Mouse (Mus musculus) splenic B cell, adult 2 months (primary cell): ENCODE measurements at regions not wholly inside any gene's neighbourhood (a gene's known extent, or its start where the extent isn't known, plus 50 kb on each side); places are given as distances from the start of the nearest gene placed in this dataset.

ENCODE experiments used
- DNase-seq: peaks from one replicate; pipeline ENCODE4 v3.0.0-alpha.2; 2011; ENCODE audit warnings: low read depth, low spot score
- H3K27me3 ChIP-seq: 2 replicates; pipeline ENCODE4 v1.6.1; 2012; ENCODE audit warnings: mild to moderate bottlenecking, low read length, moderate library complexity, mixed read lengths; ENCODE audit not compliant: control insufficient read depth, poor library complexity, insufficient read depth, severe bottlenecking
- H3K36me3 ChIP-seq: 2 replicates; pipeline ENCODE4 v1.6.1; 2012; ENCODE audit warnings: mild to moderate bottlenecking, low read length, moderate library complexity, mixed read lengths; ENCODE audit not compliant: control insufficient read depth, poor library complexity, insufficient read depth, severe bottlenecking

DNA sequence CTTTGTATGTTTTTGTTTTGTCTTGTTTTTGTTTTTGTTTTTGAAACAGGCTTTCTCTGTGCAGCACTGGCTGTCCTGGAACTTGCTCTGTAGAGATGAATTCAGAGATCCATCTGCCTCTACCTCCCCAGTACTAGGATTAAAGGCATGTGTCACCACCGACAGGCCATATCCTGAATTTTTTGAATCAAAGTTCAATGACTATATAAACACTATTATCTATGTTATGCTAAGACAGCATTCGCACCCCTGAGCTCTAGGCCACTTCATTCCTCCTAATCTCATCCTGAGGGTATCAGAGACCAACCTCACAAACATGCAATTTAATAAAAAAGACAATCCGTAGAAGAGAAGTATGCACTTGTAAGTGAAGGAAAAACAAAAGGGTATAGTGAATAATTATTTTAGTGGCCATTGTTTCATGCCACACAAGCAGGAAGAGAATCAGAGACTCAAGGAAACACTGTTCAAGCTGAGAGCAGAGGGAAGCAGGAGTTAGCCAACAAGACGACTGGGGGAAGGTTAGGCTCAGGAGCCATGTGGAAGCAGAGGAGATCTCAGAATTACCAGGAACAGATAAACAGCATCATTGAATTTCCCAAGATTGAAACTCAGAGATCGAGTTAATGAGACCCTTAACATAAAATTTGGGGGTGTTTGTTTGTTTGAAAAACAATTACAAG, 101.2 kb upstream of the Cited2 start:
- no peaks in the 10 kb centered on the region for H3K36me3 ChIP-seq
- no peak for DNase-seq

DNA sequence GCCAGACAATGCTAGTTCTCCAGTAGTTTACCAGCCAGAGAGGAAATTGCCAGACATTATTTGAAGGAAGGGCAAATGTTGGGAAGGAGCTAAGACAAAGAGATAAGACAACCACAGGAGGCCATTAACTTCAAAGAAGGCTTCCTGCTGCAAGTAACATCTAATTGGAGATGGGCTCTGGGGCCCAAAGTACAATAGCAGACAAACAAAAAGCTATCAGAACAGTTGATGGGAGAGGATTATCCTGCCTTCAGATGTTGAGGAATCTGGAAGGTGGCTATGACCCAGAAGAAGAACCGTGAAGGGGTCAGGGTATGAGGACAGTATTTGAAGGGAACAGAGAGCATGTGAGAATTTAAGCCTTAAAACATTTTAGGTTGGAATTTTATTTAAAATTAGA, 100.2 kb upstream of the Cited2 start:
- no peaks in the 10 kb centered on the region for H3K36me3 ChIP-seq
- no peak for DNase-seq
- no peaks in the 10 kb centered on the region for H3K27me3 ChIP-seq

More for the DNA sequence above, 101.2 kb upstream of the Cited2 start:
- H3K27me3 ChIP-seq = no peaks in the 10 kb centered on the region

DNA sequence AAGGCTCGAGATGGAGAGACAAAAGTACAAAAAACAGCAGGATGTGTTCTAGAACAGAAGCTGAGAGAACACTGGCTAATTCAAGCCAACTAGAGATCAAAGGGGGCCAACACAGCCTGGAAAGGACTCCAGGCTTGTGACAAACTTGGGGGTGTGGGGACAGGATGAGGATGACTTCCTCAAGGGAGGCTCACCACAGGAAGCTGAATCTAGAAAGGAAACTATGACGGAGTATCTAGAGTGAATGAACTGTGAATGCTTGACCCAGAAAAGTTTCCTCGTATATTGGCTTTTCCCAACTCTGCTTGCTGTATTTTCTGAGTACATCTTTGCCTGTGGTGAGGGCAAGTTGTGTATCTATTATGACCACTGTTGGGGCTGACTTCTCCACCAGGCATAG, 93.3 kb upstream of the Cited2 start:
- Histone ChIP-seq H3K27me3 (no peaks in the 10 kb centered on the region), H3K36me3 (no peaks in the 10 kb centered on the region)
- peak; percentile 28 for DNase-seq

DNA sequence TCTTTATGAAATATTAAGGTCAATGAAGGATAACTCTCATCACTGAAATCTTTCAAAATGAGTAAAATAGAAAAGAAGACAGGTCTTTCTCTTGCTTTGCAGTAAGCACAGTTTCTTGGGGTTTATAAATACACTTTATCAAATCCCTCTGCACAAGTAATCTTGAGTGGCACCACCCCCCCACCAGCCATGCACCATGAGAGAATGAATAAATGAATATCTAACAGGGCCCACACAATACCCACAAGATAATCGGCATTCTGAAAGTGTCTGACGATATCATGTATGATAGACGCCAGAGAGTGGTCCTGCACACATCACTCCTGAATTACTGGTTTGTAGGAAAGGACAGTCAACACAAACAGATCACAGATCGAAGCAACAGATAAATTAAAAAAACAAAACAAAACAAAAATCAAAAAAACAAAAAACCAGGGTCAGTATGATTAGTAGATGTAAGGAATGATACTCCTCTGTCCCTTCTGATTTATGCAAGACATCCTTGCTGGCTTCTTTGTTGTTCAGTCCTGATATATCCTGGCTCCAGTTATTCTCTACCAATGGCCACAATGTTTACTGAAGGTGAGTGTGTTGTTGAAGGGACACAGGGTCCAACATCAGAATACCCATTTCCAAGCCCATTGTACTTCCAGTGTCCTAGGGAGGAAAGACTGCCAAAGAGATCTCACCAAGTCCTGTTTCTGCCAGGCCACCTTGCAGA, 92.0 kb upstream of the Cited2 start:
- no peaks in the 10 kb centered on the region for H3K36me3 ChIP-seq
- no peaks in the 10 kb centered on the region for H3K27me3 ChIP-seq
- DNase-seq = no peak

DNA sequence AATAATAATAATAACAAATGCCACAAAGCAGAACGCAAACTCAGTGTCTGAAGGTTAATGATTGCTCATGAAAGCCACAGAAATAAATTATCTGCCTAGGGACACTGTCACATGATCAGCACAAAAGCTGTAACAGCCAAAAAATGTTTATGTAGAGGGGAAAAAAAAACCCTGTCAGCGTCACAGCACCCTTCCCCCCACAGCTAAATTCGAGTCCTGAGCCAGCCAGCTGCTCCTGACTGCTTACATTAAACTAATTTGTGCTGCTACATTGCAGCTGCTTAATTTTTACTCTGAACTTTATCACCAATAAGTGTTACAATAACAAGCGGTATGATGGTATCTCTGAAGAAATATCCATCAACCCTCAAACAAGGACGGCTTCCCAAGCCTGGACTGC, 91.2 kb upstream of the Cited2 start:
- no peak for DNase-seq
- no peaks in the 10 kb centered on the region for H3K36me3 ChIP-seq
- no peaks in the 10 kb centered on the region for H3K27me3 ChIP-seq

DNA sequence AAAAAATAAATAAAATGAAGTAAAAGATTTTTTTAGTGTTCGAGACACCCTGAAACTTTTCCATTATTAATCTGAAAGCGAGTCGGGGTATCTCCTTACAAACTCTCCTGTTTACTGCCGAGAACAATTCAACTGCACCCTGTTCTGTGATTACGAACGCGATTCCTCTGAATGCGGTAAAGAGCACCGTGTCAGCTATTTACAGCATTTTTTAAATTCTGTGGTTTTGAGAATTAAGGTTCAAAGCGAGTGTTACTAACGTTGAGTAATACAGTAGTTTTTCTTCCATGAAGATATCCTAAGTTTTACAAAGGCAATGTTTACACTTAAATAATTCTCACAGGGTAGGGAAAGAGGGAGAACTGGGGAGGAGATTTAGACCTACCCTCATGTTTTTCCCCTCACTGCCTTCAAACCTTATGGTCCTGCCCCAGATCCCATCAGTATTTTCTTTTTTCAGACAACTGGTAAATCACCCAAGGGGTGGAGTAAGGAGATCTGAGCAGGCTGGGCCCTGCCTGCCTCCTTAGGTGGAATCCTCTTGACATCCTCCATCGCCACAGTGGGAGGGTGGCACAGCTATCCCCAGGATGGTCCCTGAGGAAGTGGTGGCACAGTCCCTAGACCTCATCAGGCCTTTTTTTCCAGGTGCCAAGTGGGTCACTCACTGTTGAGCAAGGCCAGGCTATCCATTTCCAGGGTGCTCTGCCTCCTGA, 89.9 kb upstream of the Cited2 start:
- no peaks in the 10 kb centered on the region for H3K27me3 ChIP-seq
- no peak for DNase-seq
- H3K36me3 ChIP-seq = no peaks in the 10 kb centered on the region

DNA sequence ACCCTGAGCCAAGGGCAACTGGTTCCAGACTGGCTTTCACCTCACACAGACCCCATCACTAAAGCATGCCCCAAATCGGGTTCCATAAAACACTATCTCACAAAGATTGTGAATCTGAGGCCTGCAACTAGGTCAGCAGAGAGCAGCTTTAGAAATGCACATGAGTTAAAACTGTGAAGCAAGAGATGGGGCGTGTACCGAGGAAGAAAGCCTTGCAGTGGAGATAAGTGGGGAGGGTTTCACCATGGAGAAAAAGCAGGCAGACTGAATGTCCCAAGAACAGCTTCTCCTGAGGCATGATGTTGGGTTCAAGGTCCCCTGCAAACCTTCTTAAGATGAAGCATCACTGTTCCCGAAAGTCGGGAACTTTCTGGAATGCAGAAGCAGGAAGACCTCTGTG, 77.7 kb upstream of the Cited2 start:
- no peaks in the 10 kb centered on the region for H3K27me3 ChIP-seq
- no peaks in the 10 kb centered on the region for H3K36me3 ChIP-seq
- DNase-seq = no peak

DNA sequence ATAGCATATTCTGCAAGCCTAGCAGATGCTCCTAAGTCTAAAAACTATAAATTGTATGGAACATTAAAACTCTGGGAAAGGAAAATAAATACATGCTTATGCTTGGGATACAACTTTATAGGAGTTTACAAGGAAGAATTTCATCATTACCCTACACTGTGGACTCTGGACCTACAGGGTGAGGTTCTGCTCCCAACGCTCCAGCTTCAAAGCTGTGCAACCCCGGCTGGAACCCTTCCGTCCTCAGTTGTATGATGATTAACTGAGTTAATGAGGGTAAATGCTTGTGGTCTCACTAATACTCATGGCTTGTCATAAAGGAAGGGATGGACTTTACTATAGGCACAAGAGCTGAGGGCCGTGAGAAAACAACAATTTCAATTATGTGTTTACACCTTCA, 76.6 kb upstream of the Cited2 start:
- Histone ChIP-seq H3K27me3 (no peaks in the 10 kb centered on the region), H3K36me3 (no peaks in the 10 kb centered on the region)
- DNase-seq = no peak

DNA sequence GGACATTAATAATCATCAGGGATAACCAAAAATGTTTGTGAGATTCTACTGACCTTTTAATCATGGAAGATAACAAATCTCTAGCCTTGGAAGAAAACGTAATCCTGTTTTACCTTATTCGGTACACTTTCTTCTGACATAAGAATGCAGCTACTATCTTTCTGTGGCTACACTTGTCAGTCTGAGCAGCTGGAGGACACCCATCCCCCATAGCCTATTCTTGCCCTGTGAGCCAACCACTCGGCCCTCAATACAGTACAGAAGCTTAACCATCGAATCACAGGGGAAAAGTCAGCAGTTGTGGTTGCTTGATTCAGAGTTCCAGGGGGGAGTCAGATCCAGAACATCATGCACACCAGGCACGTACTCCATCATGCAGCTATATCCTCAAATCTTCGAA, 74.9 kb upstream of the Cited2 start:
- H3K36me3 ChIP-seq = no peaks in the 10 kb centered on the region
- no peaks in the 10 kb centered on the region for H3K27me3 ChIP-seq
- DNase-seq = no peak

DNA sequence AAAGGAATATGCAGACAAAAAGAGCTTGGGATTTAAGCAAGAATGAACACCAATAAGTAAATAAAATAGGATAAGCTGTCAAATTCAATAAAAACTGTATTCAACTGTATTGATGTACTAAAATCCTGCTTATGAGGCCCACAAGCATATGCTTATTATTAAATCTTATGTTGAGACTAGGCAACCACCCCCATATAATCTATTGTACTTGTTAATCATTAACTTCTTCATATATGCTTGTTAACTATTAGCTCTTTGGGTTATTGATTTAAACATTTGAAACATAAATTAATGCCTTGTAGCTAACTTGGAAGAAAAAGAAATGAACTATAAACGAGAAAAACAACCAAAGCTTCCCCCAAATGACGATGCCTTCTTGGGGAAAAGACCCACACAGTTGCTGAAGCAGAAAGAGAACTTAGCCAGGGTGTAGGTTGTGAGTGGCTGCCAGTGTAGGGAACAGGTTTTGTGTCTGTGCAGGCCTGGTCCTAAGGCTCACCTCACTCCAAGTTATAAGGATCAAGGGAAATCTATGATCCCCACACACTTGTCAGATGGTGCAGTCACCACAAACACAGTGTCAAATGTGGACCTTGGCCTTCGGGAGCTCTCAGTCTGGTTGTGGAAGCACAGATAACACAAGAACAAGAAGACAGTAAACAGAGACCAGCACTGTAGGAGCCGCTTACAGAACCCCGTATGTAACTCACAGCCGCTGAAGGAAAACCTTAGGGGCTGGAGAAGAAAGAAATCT, 71.8 kb upstream of the Cited2 start:
- Histone ChIP-seq H3K27me3 (no peaks in the 10 kb centered on the region), H3K36me3 (no peaks in the 10 kb centered on the region)
- DNase-seq = no peak

DNA sequence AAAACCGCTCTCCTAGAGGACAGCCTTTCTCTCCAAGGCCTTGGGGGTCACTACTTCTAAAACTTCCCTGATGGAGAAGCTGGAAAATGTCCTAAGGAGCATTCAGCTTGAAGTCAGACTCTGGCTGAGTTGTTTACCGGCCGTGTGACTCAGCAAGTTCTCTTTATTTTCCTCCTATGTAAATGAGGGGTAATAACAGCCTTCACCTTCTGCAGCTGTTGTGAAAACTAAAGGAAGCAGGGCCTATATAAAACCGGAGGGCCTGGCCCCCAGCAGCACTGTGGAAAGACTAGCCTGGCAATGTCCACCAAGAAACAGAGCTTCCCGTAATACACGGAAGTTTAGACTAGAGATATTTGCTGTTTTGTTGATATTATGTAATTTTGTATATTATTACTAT, 69.7 kb upstream of the Cited2 start:
- H3K27me3 ChIP-seq = no peaks in the 10 kb centered on the region
- no peak for DNase-seq
- no peaks in the 10 kb centered on the region for H3K36me3 ChIP-seq

DNA sequence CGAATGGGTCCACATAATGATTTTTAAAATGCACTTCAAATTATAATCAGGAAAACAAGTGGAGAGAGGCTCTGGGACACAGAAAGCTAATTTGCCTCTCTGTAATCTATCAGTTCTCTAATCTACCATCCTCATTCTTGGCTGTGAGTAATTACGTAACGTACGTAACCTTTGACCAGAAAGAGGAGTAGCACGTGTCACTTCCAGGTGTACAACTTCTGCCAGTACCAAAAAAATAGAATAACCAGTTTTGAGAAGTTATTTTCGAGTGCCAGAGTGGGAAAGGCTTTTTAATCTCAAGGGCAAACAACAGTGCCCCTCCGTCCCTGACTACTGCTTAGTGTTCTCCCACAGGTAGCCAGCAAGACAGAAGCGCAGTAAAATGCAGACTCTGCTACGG, 69.2 kb upstream of the Cited2 start:
- H3K36me3 ChIP-seq = no peaks in the 10 kb centered on the region
- no peaks in the 10 kb centered on the region for H3K27me3 ChIP-seq
- DNase-seq = no peak

DNA sequence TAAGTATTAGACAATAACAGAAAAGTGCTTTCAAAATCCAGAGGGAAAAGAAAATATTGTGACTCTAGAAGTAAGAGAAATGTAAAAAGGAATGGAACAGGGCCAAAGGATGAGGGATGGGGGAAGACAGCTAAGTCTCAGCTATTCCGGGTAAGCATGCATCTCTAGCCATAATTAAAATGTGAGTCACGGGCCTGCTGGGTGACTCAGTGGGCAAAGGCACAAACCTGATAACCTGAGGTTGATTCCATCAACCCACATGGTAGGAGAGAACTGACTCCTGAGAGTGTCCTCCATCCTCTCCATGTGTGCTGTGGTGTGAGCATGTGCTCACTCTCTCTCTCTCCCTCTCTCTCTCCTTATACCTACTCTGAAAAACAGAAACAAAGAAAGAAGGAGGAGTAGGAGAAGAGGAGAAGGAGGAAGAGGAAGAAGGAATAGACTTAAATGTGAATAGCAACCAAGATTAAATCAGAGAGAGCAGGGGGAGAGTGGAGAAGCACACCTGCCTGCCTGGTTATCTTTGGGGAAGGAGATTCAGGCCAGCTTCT, 68.6 kb upstream of the Cited2 start:
- Histone ChIP-seq H3K36me3 (no peaks in the 10 kb centered on the region), H3K27me3 (no peaks in the 10 kb centered on the region)
- no peak for DNase-seq

DNA sequence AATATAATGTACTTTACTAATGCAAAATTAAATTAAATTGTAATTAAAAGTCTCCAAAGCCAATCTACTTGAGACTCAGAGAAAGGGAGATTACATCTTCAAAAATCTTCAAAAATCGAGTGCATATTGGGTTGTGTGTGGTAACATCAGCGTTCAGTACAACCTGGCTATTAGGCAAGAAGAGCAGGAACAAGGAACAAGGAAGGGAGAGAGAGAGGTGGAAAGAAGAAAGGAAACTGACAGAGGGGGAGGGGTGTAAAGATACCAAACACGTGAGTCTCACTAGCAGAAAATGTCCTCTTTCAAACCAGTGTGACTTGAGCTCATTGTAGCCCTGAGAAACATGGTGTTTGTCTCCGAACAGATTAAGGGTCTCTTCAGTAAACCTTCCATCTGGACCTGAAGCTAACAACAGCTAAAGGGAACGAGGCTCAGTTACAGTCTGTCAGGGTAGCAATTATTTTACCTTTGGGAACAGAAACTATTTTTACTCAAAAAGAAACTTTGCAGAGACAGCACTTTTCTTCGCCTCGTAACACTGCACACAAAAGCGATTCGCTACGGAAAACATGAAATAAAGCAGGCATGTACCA, 67.5 kb upstream of the Cited2 start:
- no peaks in the 10 kb centered on the region for H3K27me3 ChIP-seq
- DNase-seq = no peak
- no peaks in the 10 kb centered on the region for H3K36me3 ChIP-seq
